15 mouse cellular contexts compared by ENCODE assay signal in genomic region chr6:142542800-142543175, GRCm38 (mm10).
"Had no signal": no experiment of that assay in that cellular context is flagged by ENCODE, and none has a peak within 500 bp of the region (broad histone marks: within the 10 kb centered on the region; RNA-seq: fewer than 3 reads in every experiment).

No protein-coding gene starts in this region.

- H3K27ac ChIP-seq: limb, embryonic 13.5 days; liver, embryonic 14.5 days; midbrain, embryonic 10.5 days; neural tube, embryonic 13.5 days had no signal

- DNase-seq: kidney, adult 9 months; left cerebral cortex, postnatal 4 days; lung, adult 18-20 months; lung, postnatal 10 days; lung, postnatal 4 days; midbrain, embryonic 14.5 days; retina, postnatal 1 day; right cerebral cortex, postnatal 4 days; spleen, adult 18-20 months; thymus, adult 18-20 months; thymus, postnatal 14 days had no signal

- H3K9me3 ChIP-seq: limb, embryonic 13.5 days; midbrain, embryonic 10.5 days; neural tube, embryonic 13.5 days had no signal

- H3K9ac ChIP-seq: limb, embryonic 13.5 days; liver, embryonic 14.5 days; neural tube, embryonic 13.5 days had no signal

- H3K4me3 ChIP-seq: limb, embryonic 13.5 days; midbrain, embryonic 10.5 days; neural tube, embryonic 13.5 days had no signal

- H3K27me3 ChIP-seq: limb, embryonic 13.5 days; neural tube, embryonic 13.5 days had no signal

- H3K36me3 ChIP-seq: limb, embryonic 13.5 days; midbrain, embryonic 10.5 days; neural tube, embryonic 13.5 days had no signal

- H3K4me2 ChIP-seq: limb, embryonic 13.5 days; neural tube, embryonic 13.5 days had no signal

- H3K4me1 ChIP-seq: midbrain, embryonic 10.5 days had no signal
